ENCODE assay signal across 19 mouse cellular contexts in genomic region chr17:62210441-62211025, GRCm38 (mm10).
DNase-seq lines count a peak whose midpoint lies in the region; ATAC-seq and TF ChIP-seq lines count a peak whose summit lies in the region.
"Had no signal": no experiment of that assay in that cellular context is flagged by ENCODE, and none has a peak within 500 bp of the region (broad histone marks: within the 10 kb centered on the region; RNA-seq: fewer than 3 reads in every experiment).

No protein-coding gene starts in this region.

- H3K4me3 ChIP-seq in midbrain, embryonic 11.5 days (ENCODE audit: low read depth, low read length), result no peak overlapping the region
- no peak overlapping the region for H3K4me3 ChIP-seq in midbrain, postnatal 0 days (ENCODE audit: low read depth, low read length)
- no peak overlapping the region for H3K4me3 ChIP-seq in neural tube, embryonic 13.5 days
- H3K4me3 ChIP-seq in neural tube, embryonic 15.5 days (replicated peaks), result no peak overlapping the region
- H3K4me3 ChIP-seq: embryonic facial prominence, embryonic 10.5 days; embryonic facial prominence, embryonic 12.5 days; forebrain, embryonic 13.5 days; forebrain, embryonic 15.5 days had no signal

- no peaks in the 10 kb centered on the region for H3K4me1 ChIP-seq in midbrain, embryonic 11.5 days (ENCODE audit: control insufficient read depth, insufficient read depth, low read length)
- H3K4me1 ChIP-seq in midbrain, postnatal 0 days (ENCODE audit: insufficient read depth, low read length), result no peaks in the 10 kb centered on the region
- H3K4me1 ChIP-seq in neural tube, embryonic 13.5 days (replicated peaks), result no peaks in the 10 kb centered on the region
- H3K4me1 ChIP-seq in neural tube, embryonic 15.5 days, result 0 out of 2 replicates have a peak, but pooled peaks cover 6% of the 10 kb centered on the region
- H3K4me1 ChIP-seq: embryonic facial prominence, embryonic 10.5 days; embryonic facial prominence, embryonic 12.5 days; forebrain, embryonic 13.5 days; forebrain, embryonic 15.5 days had no signal

- H3K27ac ChIP-seq in midbrain, embryonic 11.5 days (ENCODE audit: low read depth, low read length), result no peak overlapping the region
- no peak overlapping the region for H3K27ac ChIP-seq in midbrain, postnatal 0 days (ENCODE audit: low read depth, low read length)
- H3K27ac ChIP-seq in neural tube, embryonic 13.5 days (replicated peaks), result no peak overlapping the region
- no peak overlapping the region for H3K27ac ChIP-seq in neural tube, embryonic 15.5 days (replicated peaks)
- H3K27ac ChIP-seq: embryonic facial prominence, embryonic 10.5 days; embryonic facial prominence, embryonic 12.5 days; forebrain, embryonic 13.5 days; forebrain, embryonic 15.5 days had no signal

- 87% methylated on average over 9 of the region's 9 CpGs for WGBS in midbrain, embryonic 11.5 days
- 75% methylated on average over 9 of the region's 9 CpGs for WGBS in midbrain, postnatal 0 days
- 69% methylated on average over 9 of the region's 9 CpGs for WGBS in neural tube, embryonic 13.5 days
- WGBS in neural tube, embryonic 15.5 days, result 59% methylated on average over 9 of the region's 9 CpGs

- H3K9me3 ChIP-seq in midbrain, embryonic 11.5 days (ENCODE audit: control insufficient read depth, low read length), result no peaks in the 10 kb centered on the region
- no peaks in the 10 kb centered on the region for H3K9me3 ChIP-seq in midbrain, postnatal 0 days (ENCODE audit: low read length)
- H3K9me3 ChIP-seq in neural tube, embryonic 13.5 days, result no peaks in the 10 kb centered on the region
- no peaks in the 10 kb centered on the region for H3K9me3 ChIP-seq in neural tube, embryonic 15.5 days (replicated peaks)
- H3K9me3 ChIP-seq: embryonic facial prominence, embryonic 10.5 days; embryonic facial prominence, embryonic 12.5 days; forebrain, embryonic 13.5 days; forebrain, embryonic 15.5 days had no signal

- no peak overlapping the region for H3K9ac ChIP-seq in midbrain, embryonic 11.5 days (ENCODE audit: low read length)
- no peak overlapping the region for H3K9ac ChIP-seq in midbrain, postnatal 0 days (replicated peaks; ENCODE audit: low read length, poor library complexity, severe bottlenecking)
- no peak overlapping the region for H3K9ac ChIP-seq in neural tube, embryonic 13.5 days
- no peak overlapping the region for H3K9ac ChIP-seq in neural tube, embryonic 15.5 days (replicated peaks)
- H3K9ac ChIP-seq: embryonic facial prominence, embryonic 12.5 days; forebrain, embryonic 13.5 days; forebrain, embryonic 15.5 days had no signal

- no peaks in the 10 kb centered on the region for H3K27me3 ChIP-seq in midbrain, embryonic 11.5 days (ENCODE audit: control insufficient read depth, insufficient read depth, low read length)
- no peaks in the 10 kb centered on the region for H3K27me3 ChIP-seq in midbrain, postnatal 0 days (ENCODE audit: insufficient read depth, low read length)
- H3K27me3 ChIP-seq in neural tube, embryonic 13.5 days, result no peaks in the 10 kb centered on the region
- H3K27me3 ChIP-seq in neural tube, embryonic 15.5 days (replicated peaks), result no peaks in the 10 kb centered on the region
- H3K27me3 ChIP-seq: embryonic facial prominence, embryonic 12.5 days; forebrain, embryonic 13.5 days; forebrain, embryonic 15.5 days had no signal

- H3K36me3 ChIP-seq in midbrain, embryonic 11.5 days (ENCODE audit: control insufficient read depth, insufficient read depth, low read length), result no peaks in the 10 kb centered on the region
- no peaks in the 10 kb centered on the region for H3K36me3 ChIP-seq in midbrain, postnatal 0 days (ENCODE audit: insufficient read depth, low read length)
- no peaks in the 10 kb centered on the region for H3K36me3 ChIP-seq in neural tube, embryonic 13.5 days
- no peaks in the 10 kb centered on the region for H3K36me3 ChIP-seq in neural tube, embryonic 15.5 days
- H3K36me3 ChIP-seq: embryonic facial prominence, embryonic 10.5 days; embryonic facial prominence, embryonic 12.5 days; forebrain, embryonic 15.5 days had no signal

- DNase-seq in midbrain, embryonic 11.5 days (ENCODE audit: low spot score, missing footprints), result peak; percentile 69
- DNase-seq in midbrain, postnatal 0 days (ENCODE audit: low spot score), result no peak
- peak; percentile 6 for DNase-seq in mesoderm, embryonic 11.5 days (ENCODE audit: low read depth, low spot score)
- DNase-seq in adrenal gland, postnatal 14 days, result no peak
- DNase-seq in heart, adult 18-20 months, result no peak
- DNase-seq: adrenal gland, adult 2 months; adrenal gland, postnatal 10 days; adrenal gland, postnatal 36 days; cerebellum, adult 11-12 months; cerebellum, adult 2 months; cerebellum, adult 9-10 months; cerebellum, postnatal 10 days; cerebellum, postnatal 25 days had no signal

- no peak for TF ChIP-seq CTCF in midbrain, postnatal 0 days (IDR thresholded peaks at IDR 0.05)

- no peak overlapping the region for H3K4me2 ChIP-seq in midbrain, embryonic 11.5 days
- H3K4me2 ChIP-seq in midbrain, postnatal 0 days (ENCODE audit: low read depth, low read length, poor library complexity, severe bottlenecking), result no peak overlapping the region
- H3K4me2 ChIP-seq in neural tube, embryonic 13.5 days, result no peak overlapping the region
- H3K4me2 ChIP-seq in neural tube, embryonic 15.5 days, result no peak overlapping the region
- H3K4me2 ChIP-seq: embryonic facial prominence, embryonic 12.5 days; forebrain, embryonic 13.5 days; forebrain, embryonic 15.5 days had no signal

- no peak for ATAC-seq in midbrain, embryonic 11.5 days (ENCODE audit: low FRiP score)
- ATAC-seq in midbrain, postnatal 0 days (ENCODE audit: low FRiP score), result no peak
- ATAC-seq in neural tube, embryonic 13.5 days (ENCODE audit: low read depth), result 0 out of 2 replicates have a peak, but pooled peaks have one; percentile 36
- ATAC-seq in neural tube, embryonic 15.5 days (ENCODE audit: low FRiP score), result peak; percentile 82
- ATAC-seq: forebrain, embryonic 13.5 days; forebrain, embryonic 15.5 days had no signal

Comparison
In these comparisons a context has a peak if more than half of its experiments do, and no peak if none do; other contexts are left out.
1. DNase-seq: peak in midbrain, embryonic 11.5 days (single experiment) and mesoderm, embryonic 11.5 days (single experiment); none in midbrain, postnatal 0 days (single experiment), adrenal gland, postnatal 14 days (single experiment) and heart, adult 18-20 months (0 of 2).
2. ATAC-seq: peak in neural tube, embryonic 13.5 days (single experiment) and neural tube, embryonic 15.5 days (single experiment); none in midbrain, embryonic 11.5 days (single experiment) and midbrain, postnatal 0 days (single experiment).